Mouse (Mus musculus): ENCODE measurements at regions not wholly inside any gene's neighbourhood (a gene's known extent, or its start where the extent isn't known, plus 50 kb on each side); places are given as distances from the start of the nearest gene placed in this dataset.
A peak's percentile ranks its signal among the peaks of the same experiment; 100 is the strongest.

DNA sequence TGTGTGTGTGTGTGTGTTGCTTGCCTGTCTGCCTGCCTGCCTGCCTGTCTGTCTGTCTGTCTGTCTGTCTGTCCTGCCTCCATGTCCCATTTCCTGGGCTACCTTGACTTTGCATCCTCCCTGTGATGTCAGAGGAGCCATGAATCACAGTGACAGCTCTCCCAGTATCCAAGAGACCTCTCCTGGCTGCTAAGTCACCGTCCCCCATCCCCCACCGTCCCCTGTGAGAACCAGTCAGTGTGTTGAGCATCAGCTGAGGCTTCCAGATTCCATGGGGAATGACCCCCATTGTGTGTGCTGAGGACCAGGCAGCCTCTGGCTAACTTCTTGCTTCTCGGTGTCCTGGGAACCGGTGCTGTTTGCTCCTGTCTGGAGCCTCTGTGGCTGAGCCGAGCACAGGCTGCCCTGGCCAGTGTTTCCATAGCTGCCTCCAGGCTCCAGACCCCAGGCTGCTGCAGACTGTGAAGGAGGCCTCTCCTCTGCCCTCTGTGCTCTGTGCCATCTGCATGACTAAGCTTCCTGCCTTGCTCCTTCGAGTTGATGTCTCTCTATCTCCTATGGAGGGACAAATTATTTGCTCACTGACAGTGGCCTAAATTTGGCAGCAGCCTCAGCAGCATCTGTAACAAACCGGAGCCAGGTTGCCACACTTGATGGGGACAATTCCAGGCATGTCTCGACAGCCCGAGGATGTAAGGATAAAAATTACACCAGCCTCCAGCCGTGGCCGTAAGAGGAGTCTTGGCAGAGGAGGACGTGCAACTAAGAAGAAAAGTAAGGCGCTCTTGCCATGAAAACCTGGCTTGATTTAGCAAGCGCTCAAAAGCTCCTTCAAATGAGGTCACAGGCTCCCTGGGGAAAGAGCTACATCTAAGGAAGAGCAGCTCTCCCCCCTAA lies 230.7 kb downstream of the Prex1 start:
- 53% methylated on average over 14 of the region's 14 CpGs for WGBS
- Histone ChIP-seq H3K9ac (replicated peaks; ENCODE audit: low read depth, low read length) (no peak overlapping the region), H3K4me1 (ENCODE audit: control insufficient read depth, insufficient read depth, low read length) (peaks cover 11% of the 10 kb centered on the region), H3K27ac (ENCODE audit: low read length) (no peak overlapping the region), H3K4me2 (replicated peaks; ENCODE audit: low read depth, low read length) (no peak overlapping the region), H3K4me3 (ENCODE audit: low read depth, low read length) (no peak overlapping the region), H3K36me3 (ENCODE audit: control insufficient read depth, insufficient read depth, low read length) (no peaks in the 10 kb centered on the region), H3K9me3 (ENCODE audit: control insufficient read depth, low read depth, low read length) (no peaks in the 10 kb centered on the region), H3K27me3 (ENCODE audit: control insufficient read depth, insufficient read depth, low read length) (no peaks in the 10 kb centered on the region)
- no peak for ATAC-seq (ENCODE audit: insufficient number of reproducible peaks, insufficient read depth, low FRiP score, low read depth)

DNA sequence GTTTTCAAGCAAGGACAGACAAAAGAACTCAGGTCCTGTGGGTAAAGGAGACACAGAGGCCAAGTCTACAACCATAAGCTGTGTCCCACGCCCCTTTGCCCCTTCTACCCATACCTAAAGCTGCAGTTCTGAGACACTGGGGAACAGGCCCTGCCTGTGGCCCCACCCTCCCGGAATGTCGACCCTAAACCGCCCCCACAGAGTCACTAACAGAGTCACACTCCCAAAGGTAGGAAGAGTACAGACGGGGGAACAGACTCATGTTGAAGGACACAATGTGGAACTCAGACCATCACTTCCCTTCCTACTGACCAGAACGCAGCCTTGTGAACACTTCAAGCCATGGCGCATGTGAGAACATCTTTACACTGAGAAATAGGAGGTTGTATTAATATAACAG lies 231.9 kb downstream of the Prex1 start:
- H3K4me3 ChIP-seq (ENCODE audit: low read depth, low read length), result no peak overlapping the region
- ATAC-seq (ENCODE audit: insufficient number of reproducible peaks, insufficient read depth, low FRiP score, low read depth), result no peak
- H3K36me3 ChIP-seq (ENCODE audit: control insufficient read depth, insufficient read depth, low read length), result no peaks in the 10 kb centered on the region
- H3K27me3 ChIP-seq (ENCODE audit: control insufficient read depth, insufficient read depth, low read length), result no peaks in the 10 kb centered on the region
- H3K9me3 ChIP-seq (ENCODE audit: control insufficient read depth, low read depth, low read length), result no peaks in the 10 kb centered on the region
- H3K4me1 ChIP-seq (ENCODE audit: control insufficient read depth, insufficient read depth, low read length), result peaks cover 8% of the 10 kb centered on the region; the same call in 1 of the 2 replicates
- WGBS, result 86% methylated on average over 7 of the region's 7 CpGs
- no peak overlapping the region for H3K4me2 ChIP-seq (replicated peaks; ENCODE audit: low read depth, low read length)
- H3K27ac ChIP-seq (ENCODE audit: low read length), result no peak overlapping the region
- H3K9ac ChIP-seq (replicated peaks; ENCODE audit: low read depth, low read length), result no peak overlapping the region

- H3K9me3 ChIP-seq (ENCODE audit: control insufficient read depth, low read depth, low read length), result no peaks in the 10 kb centered on the region
- peaks cover 8% of the 10 kb centered on the region; the same call in 1 of the 2 replicates for H3K4me1 ChIP-seq (ENCODE audit: control insufficient read depth, insufficient read depth, low read length)
- no peak overlapping the region for H3K9ac ChIP-seq (replicated peaks; ENCODE audit: low read depth, low read length)
- WGBS, result 85% methylated on average over 6 of the region's 6 CpGs
- H3K4me3 ChIP-seq (ENCODE audit: low read depth, low read length), result no peak overlapping the region
- H3K27me3 ChIP-seq (ENCODE audit: control insufficient read depth, insufficient read depth, low read length), result no peaks in the 10 kb centered on the region
- H3K27ac ChIP-seq (ENCODE audit: low read length), result no peak overlapping the region
- H3K36me3 ChIP-seq (ENCODE audit: control insufficient read depth, insufficient read depth, low read length), result no peaks in the 10 kb centered on the region
- H3K4me2 ChIP-seq (replicated peaks; ENCODE audit: low read depth, low read length), result no peak overlapping the region
- ATAC-seq (ENCODE audit: insufficient number of reproducible peaks, insufficient read depth, low FRiP score, low read depth), result no peak
Measured at GRCm38 (mm10) chr2:166481362-166481761, 232.3 kb downstream of the Prex1 start.

DNA sequence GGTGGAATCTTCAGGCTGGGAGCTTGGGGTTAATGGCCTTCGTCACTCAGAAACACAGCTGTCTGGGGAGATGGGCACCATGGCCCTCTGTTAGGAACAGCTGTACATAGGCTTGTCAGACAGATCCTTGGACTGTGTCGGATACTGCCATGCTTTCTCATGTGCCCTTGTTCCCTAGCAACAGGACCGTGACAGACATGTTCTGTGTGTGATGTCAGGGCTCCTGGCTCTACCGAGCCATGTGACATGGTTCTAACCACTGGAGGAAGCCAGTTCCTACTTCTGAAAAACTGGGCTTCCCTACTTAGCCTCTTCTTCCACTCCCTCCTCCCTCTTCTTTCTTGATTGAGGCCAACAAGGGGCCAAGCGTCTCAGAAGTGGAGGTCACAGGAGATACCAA lies 232.7 kb downstream of the Prex1 start:
- no peaks in the 10 kb centered on the region for H3K9me3 ChIP-seq (ENCODE audit: control insufficient read depth, low read depth, low read length)
- H3K4me2 ChIP-seq (replicated peaks; ENCODE audit: low read depth, low read length), result no peak overlapping the region
- no peak overlapping the region for H3K4me3 ChIP-seq (ENCODE audit: low read depth, low read length)
- H3K36me3 ChIP-seq (ENCODE audit: control insufficient read depth, insufficient read depth, low read length), result no peaks in the 10 kb centered on the region
- no peak overlapping the region for H3K9ac ChIP-seq (replicated peaks; ENCODE audit: low read depth, low read length)
- WGBS, result 75% methylated on average over 5 of the region's 5 CpGs
- H3K4me1 ChIP-seq (ENCODE audit: control insufficient read depth, insufficient read depth, low read length), result peaks cover 8% of the 10 kb centered on the region; the same call in 1 of the 2 replicates
- H3K27me3 ChIP-seq (ENCODE audit: control insufficient read depth, insufficient read depth, low read length), result no peaks in the 10 kb centered on the region
- no peak for ATAC-seq (ENCODE audit: insufficient number of reproducible peaks, insufficient read depth, low FRiP score, low read depth)
- H3K27ac ChIP-seq (ENCODE audit: low read length), result no peak overlapping the region

DNA sequence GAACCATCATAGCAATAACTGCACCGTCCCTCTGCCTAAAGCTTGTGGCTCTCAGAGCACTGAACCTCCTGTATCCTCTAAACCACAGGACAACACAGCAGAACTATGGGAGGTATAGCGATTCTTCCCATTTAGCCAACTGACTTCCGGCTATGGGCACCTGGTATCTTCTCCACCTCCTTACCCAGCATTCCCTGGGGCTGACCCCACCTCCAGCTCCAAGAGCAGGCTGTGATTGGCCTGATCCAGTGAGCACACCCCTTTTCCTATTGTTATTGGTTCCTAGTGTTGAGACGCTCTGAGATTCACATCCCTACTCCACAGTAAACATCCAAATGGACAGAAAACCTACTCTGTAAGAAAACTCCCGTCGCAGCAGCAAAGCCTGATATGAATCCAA lies 236.7 kb downstream of the Prex1 start:
- H3K4me1 ChIP-seq (ENCODE audit: control insufficient read depth, insufficient read depth, low read length), result peaks cover 8% of the 10 kb centered on the region; the same call in 1 of the 2 replicates
- no peak overlapping the region for H3K4me2 ChIP-seq (replicated peaks; ENCODE audit: low read depth, low read length)
- no peaks in the 10 kb centered on the region for H3K9me3 ChIP-seq (ENCODE audit: control insufficient read depth, low read depth, low read length)
- no peak overlapping the region for H3K4me3 ChIP-seq (ENCODE audit: low read depth, low read length)
- no peaks in the 10 kb centered on the region for H3K36me3 ChIP-seq (ENCODE audit: control insufficient read depth, insufficient read depth, low read length)
- H3K27ac ChIP-seq (ENCODE audit: low read length), result no peak overlapping the region
- no peaks in the 10 kb centered on the region for H3K27me3 ChIP-seq (ENCODE audit: control insufficient read depth, insufficient read depth, low read length)
- no peak for ATAC-seq (ENCODE audit: insufficient number of reproducible peaks, insufficient read depth, low FRiP score, low read depth)
- WGBS, result 86% methylated on average over 6 of the region's 6 CpGs
- H3K9ac ChIP-seq (replicated peaks; ENCODE audit: low read depth, low read length), result no peak overlapping the region

DNA sequence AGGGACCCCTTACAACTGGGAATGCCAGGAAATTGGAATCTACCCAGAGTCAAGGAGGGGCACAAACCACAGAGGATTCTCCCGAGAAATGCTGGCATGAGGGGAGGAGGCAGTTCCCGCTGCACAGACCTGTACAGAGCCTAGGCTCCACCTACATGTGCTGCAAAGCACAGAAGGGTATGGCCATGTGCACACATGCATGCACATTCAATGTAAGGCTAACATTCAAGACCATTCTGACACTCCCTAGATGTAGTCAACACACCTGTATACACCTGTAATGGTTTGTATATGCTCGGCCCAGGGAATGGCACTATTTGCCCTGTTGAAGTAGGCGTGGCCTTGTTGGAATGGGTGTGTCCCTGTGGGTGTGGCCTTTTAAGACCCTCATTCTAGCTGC lies 238.0 kb downstream of the Prex1 start:
- ATAC-seq (ENCODE audit: insufficient number of reproducible peaks, insufficient read depth, low FRiP score, low read depth), result peak; percentile 23; the same call in 1 of the 2 replicates
- H3K27me3 ChIP-seq (ENCODE audit: control insufficient read depth, insufficient read depth, low read length), result no peaks in the 10 kb centered on the region

GRCm38 (mm10) chr2:166474601-166475000 lies 239.0 kb downstream of the Prex1 start:
- Histone ChIP-seq H3K27me3 (ENCODE audit: control insufficient read depth, insufficient read depth, low read length) (no peaks in the 10 kb centered on the region), H3K4me1 (ENCODE audit: control insufficient read depth, insufficient read depth, low read length) (peaks cover 8% of the 10 kb centered on the region; the same call in 1 of the 2 replicates), H3K4me2 (replicated peaks; ENCODE audit: low read depth, low read length) (no peak overlapping the region), H3K9me3 (ENCODE audit: control insufficient read depth, low read depth, low read length) (no peaks in the 10 kb centered on the region), H3K9ac (replicated peaks; ENCODE audit: low read depth, low read length) (no peak overlapping the region), H3K36me3 (ENCODE audit: control insufficient read depth, insufficient read depth, low read length) (no peaks in the 10 kb centered on the region), H3K4me3 (ENCODE audit: low read depth, low read length) (no peak overlapping the region), H3K27ac (ENCODE audit: low read length) (no peak overlapping the region)
- no peak for ATAC-seq (ENCODE audit: insufficient number of reproducible peaks, insufficient read depth, low FRiP score, low read depth)
- 25% methylated on average over 12 of the region's 12 CpGs for WGBS

More for the DNA sequence above, 238.0 kb downstream of the Prex1 start:
- Histone ChIP-seq H3K9me3 (ENCODE audit: control insufficient read depth, low read depth, low read length) (no peaks in the 10 kb centered on the region), H3K4me1 (ENCODE audit: control insufficient read depth, insufficient read depth, low read length) (peaks cover 8% of the 10 kb centered on the region; the same call in 1 of the 2 replicates), H3K27ac (ENCODE audit: low read length) (no peak overlapping the region), H3K4me2 (replicated peaks; ENCODE audit: low read depth, low read length) (no peak overlapping the region), H3K4me3 (ENCODE audit: low read depth, low read length) (no peak overlapping the region), H3K9ac (replicated peaks; ENCODE audit: low read depth, low read length) (no peak overlapping the region), H3K36me3 (ENCODE audit: control insufficient read depth, insufficient read depth, low read length) (no peaks in the 10 kb centered on the region)
- WGBS, result 67% methylated on average over 4 of the region's 4 CpGs

DNA sequence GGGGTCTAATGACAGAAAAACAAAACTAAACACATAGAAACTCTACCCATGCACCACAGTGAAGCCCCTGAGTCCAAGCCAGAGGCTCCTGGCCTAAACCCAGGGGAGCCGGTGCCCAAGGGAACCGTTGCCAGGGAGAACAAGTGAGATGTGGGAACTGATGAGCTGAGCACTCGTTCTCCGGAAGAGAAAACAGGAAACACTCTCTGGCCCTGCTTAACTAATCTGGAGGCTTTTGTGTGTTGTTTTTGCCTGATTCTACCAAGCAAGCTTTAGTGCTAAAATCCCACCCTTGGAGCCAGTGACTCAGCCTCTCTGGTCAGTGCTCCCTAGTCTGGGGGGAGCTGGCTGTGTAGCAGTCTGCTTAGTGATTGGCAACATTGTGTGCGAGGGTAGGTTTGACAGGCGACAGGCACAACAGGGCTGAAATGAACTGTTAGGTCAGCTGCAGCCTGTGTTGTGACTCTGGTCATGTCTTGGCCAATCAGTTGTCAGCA lies 242.3 kb downstream of the Prex1 start:
- WGBS, result 67% methylated on average over 6 of the region's 6 CpGs
- ATAC-seq (ENCODE audit: insufficient number of reproducible peaks, insufficient read depth, low FRiP score, low read depth), result no peak

More for the DNA sequence above, 242.3 kb downstream of the Prex1 start:
- H3K27me3 ChIP-seq (ENCODE audit: control insufficient read depth, insufficient read depth, low read length), result no peaks in the 10 kb centered on the region
- no peaks in the 10 kb centered on the region for H3K9me3 ChIP-seq (ENCODE audit: control insufficient read depth, low read depth, low read length)
- no peak overlapping the region for H3K4me3 ChIP-seq (ENCODE audit: low read depth, low read length)
- H3K36me3 ChIP-seq (ENCODE audit: control insufficient read depth, insufficient read depth, low read length), result no peaks in the 10 kb centered on the region
- H3K4me2 ChIP-seq (replicated peaks; ENCODE audit: low read depth, low read length), result no peak overlapping the region
- H3K9ac ChIP-seq (replicated peaks; ENCODE audit: low read depth, low read length), result no peak overlapping the region
- no peak overlapping the region for H3K27ac ChIP-seq (ENCODE audit: low read length)
- peaks cover 8% of the 10 kb centered on the region; the same call in 1 of the 2 replicates for H3K4me1 ChIP-seq (ENCODE audit: control insufficient read depth, insufficient read depth, low read length)

Measured in stomach, embryonic 14.5 days (tissue).